15 mouse cellular contexts compared by ENCODE assay signal in genomic region chr3:88905741-88906140, GRCm38 (mm10).
"Had no signal": no experiment of that assay in that cellular context is flagged by ENCODE, and none has a peak within 500 bp of the region (broad histone marks: within the 10 kb centered on the region; RNA-seq: fewer than 3 reads in every experiment).

No protein-coding gene starts in this region.

- H3K4me1 ChIP-seq: lung, embryonic 15.5 days; midbrain, embryonic 12.5 days; midbrain, embryonic 15.5 days; neural tube, embryonic 12.5 days; stomach, embryonic 15.5 days had no signal

- H3K4me2 ChIP-seq: lung, embryonic 15.5 days; midbrain, embryonic 12.5 days; midbrain, embryonic 15.5 days; neural tube, embryonic 12.5 days; stomach, embryonic 15.5 days had no signal

- H3K9me3 ChIP-seq: lung, embryonic 15.5 days; megakaryocyte, embryonic 14.5 days; midbrain, embryonic 12.5 days; midbrain, embryonic 15.5 days; neural tube, embryonic 12.5 days; stomach, embryonic 15.5 days had no signal

- H3K4me3 ChIP-seq: lung, embryonic 15.5 days; megakaryocyte, embryonic 14.5 days; midbrain, embryonic 12.5 days; midbrain, embryonic 15.5 days; neural tube, embryonic 12.5 days; stomach, embryonic 15.5 days had no signal

- H3K27me3 ChIP-seq: lung, embryonic 15.5 days; megakaryocyte, embryonic 14.5 days; midbrain, embryonic 12.5 days; midbrain, embryonic 15.5 days; neural tube, embryonic 12.5 days; stomach, embryonic 15.5 days had no signal

- H3K27ac ChIP-seq: lung, embryonic 15.5 days; macrophage; midbrain, embryonic 12.5 days; midbrain, embryonic 15.5 days; neural tube, embryonic 12.5 days; stomach, embryonic 15.5 days; stomach, postnatal 0 days had no signal

- H3K9ac ChIP-seq: liver, postnatal 0 days; lung, embryonic 15.5 days; midbrain, embryonic 12.5 days; midbrain, embryonic 15.5 days; neural tube, embryonic 12.5 days; stomach, embryonic 15.5 days had no signal

- DNase-seq: liver, postnatal 0 days; lung, adult 2 months; lung, postnatal 14 days; lung, postnatal 36 days; right cerebral cortex, postnatal 14 days; thymus, adult 2 months; thymus, postnatal 25 days had no signal
